Mouse (Mus musculus) neural tube, embryonic 14.5 days (tissue): ENCODE data around the gene Spata1. TPM values are rescaled to one million over a fixed set of nuclear protein-coding genes. Genes with fewer than 3 reads are reported as not detected.

Source experiments
- ATAC-seq: fragments of 200-750 bp; cut with Nextera tagmentation; 2 replicates; pipeline ENCODE4 v1.8.0; 2017; ENCODE audit warnings: low read depth, mild to moderate bottlenecking, moderate TSS enrichment, moderate library complexity
- H3K27ac ChIP-seq: fragments of 300-500 bp; sonication (generic); 2 replicates; pipeline ENCODE4 v1.5.1; 2014; ENCODE audit warnings: low read depth, mild to moderate bottlenecking, control low read depth, low read length, moderate library complexity, mixed read lengths
- H3K27me3 ChIP-seq: fragments of 300-500 bp; sonication (generic); 2 replicates; pipeline ENCODE4 v1.6.1; 2014; ENCODE audit warnings: low read length; ENCODE audit not compliant: control insufficient read depth, insufficient read depth
- H3K36me3 ChIP-seq: fragments of 300-500 bp; sonication (generic); 2 replicates; pipeline ENCODE4 v1.6.1; 2014; ENCODE audit warnings: low read length, mixed read lengths; ENCODE audit not compliant: control insufficient read depth, insufficient read depth
- H3K4me1 ChIP-seq: fragments of 300-500 bp; sonication (generic); 2 replicates; pipeline ENCODE4 v1.6.1; 2014; ENCODE audit warnings: low read length; ENCODE audit not compliant: control insufficient read depth, insufficient read depth
- H3K4me2 ChIP-seq: fragments of 300-500 bp; sonication (generic); 2 replicates; pipeline ENCODE4 v1.6.1; 2014; ENCODE audit warnings: mild to moderate bottlenecking, low read depth, low read length, control low read depth
- H3K4me3 ChIP-seq: fragments of 300-500 bp; sonication (generic); 2 replicates; pipeline ENCODE4 v1.5.1; 2014; ENCODE audit warnings: low read depth, low read length, control low read depth, mixed read lengths
- H3K9ac ChIP-seq: fragments of 300-500 bp; sonication (generic); replicated peaks from 2 replicates; pipeline ENCODE4 v1.6.1; 2014; ENCODE audit warnings: low read depth, mild to moderate bottlenecking, control low read depth, low read length, mixed read lengths
- H3K9me3 ChIP-seq: fragments of 300-500 bp; sonication (generic); 2 replicates; pipeline ENCODE4 v1.6.1; 2016; ENCODE audit warnings: low read length; ENCODE audit not compliant: control insufficient read depth
- WGBS: fragments of 180-500 bp; shearing (Covaris S2); extraction: QIAGEN DNeasy Blood & Tissue Kit; methylation state at CpG from one replicate; pipeline ENCODE4 v1.1.7; 2014; 5-methylcytosine and 5-hydroxymethylcytosine counted together
- polyA plus RNA-seq: library from polyadenylated mRNA; unstranded; fragments of >200 nt; fragmentation: Nextera tagmentation; extraction: Ambion mirVana; gene quantifications from 2 replicates; pipeline ENCODE4 v1.2.1, GENCODE M21; 2014

The Spata1 gene
- polyA plus RNA-seq, 1 experiment from 2014 or later, result 6.2 TPM

GRCm38 (mm10) chr3:146419534-146419933, 80.0 kb downstream of the Spata1 start:
- WGBS, result 89% methylated on average over 9 of the region's 9 CpGs

GRCm38 (mm10) chr3:146418901-146419300, 80.7 kb downstream of the Spata1 start:
- Histone ChIP-seq H3K9ac (no peak overlapping the region), H3K4me2 (no peak overlapping the region), H3K27me3 (no peaks in the 10 kb centered on the region), H3K9me3 (no peaks in the 10 kb centered on the region), H3K36me3 (0 out of 2 replicates have a peak, but pooled peaks cover 15% of the 10 kb centered on the region), H3K27ac (no peak overlapping the region), H3K4me1 (no peaks in the 10 kb centered on the region), H3K4me3 (no peak overlapping the region)
- ATAC-seq, result no peak
- 91% methylated on average over 7 of the region's 7 CpGs for WGBS

More at GRCm38 (mm10) chr3:146419534-146419933, 80.0 kb downstream of the Spata1 start:
- Histone ChIP-seq H3K9me3 (no peaks in the 10 kb centered on the region), H3K4me3 (no peak overlapping the region), H3K27me3 (no peaks in the 10 kb centered on the region), H3K4me2 (no peak overlapping the region), H3K4me1 (no peaks in the 10 kb centered on the region), H3K27ac (no peak overlapping the region), H3K36me3 (0 out of 2 replicates have a peak, but pooled peaks cover 15% of the 10 kb centered on the region), H3K9ac (no peak overlapping the region)
- no peak for ATAC-seq

GRCm38 (mm10) chr3:146417873-146418272, 81.7 kb downstream of the Spata1 start:
- 0 out of 2 replicates have a peak, but pooled peaks cover 11% of the 10 kb centered on the region for H3K36me3 ChIP-seq
- H3K9me3 ChIP-seq, result no peaks in the 10 kb centered on the region
- 96% methylated on average over 8 of the region's 8 CpGs for WGBS
- no peak overlapping the region for H3K4me3 ChIP-seq
- H3K27ac ChIP-seq, result no peak overlapping the region
- H3K27me3 ChIP-seq, result no peaks in the 10 kb centered on the region
- ATAC-seq, result no peak
- no peak overlapping the region for H3K4me2 ChIP-seq
- no peak overlapping the region for H3K9ac ChIP-seq
- H3K4me1 ChIP-seq, result no peaks in the 10 kb centered on the region

- no peaks in the 10 kb centered on the region for H3K27me3 ChIP-seq
- 0 out of 2 replicates have a peak, but pooled peaks cover 9% of the 10 kb centered on the region for H3K36me3 ChIP-seq
- H3K9me3 ChIP-seq, result no peaks in the 10 kb centered on the region
- no peak overlapping the region for H3K27ac ChIP-seq
- no peak overlapping the region for H3K9ac ChIP-seq
- no peaks in the 10 kb centered on the region for H3K4me1 ChIP-seq
- no peak overlapping the region for H3K4me2 ChIP-seq
- WGBS, result 95% methylated on average over 12 of the region's 12 CpGs
- ATAC-seq, result no peak
- no peak overlapping the region for H3K4me3 ChIP-seq
Observed at GRCm38 (mm10) chr3:146414555-146414954, 85.0 kb downstream of the Spata1 start.

- ATAC-seq, result no peak
- Histone ChIP-seq H3K4me2 (no peak overlapping the region), H3K27me3 (no peaks in the 10 kb centered on the region), H3K9me3 (no peaks in the 10 kb centered on the region), H3K27ac (no peak overlapping the region), H3K4me1 (no peaks in the 10 kb centered on the region), H3K4me3 (no peak overlapping the region), H3K9ac (no peak overlapping the region), H3K36me3 (0 out of 2 replicates have a peak, but pooled peaks cover 3% of the 10 kb centered on the region)
- 89% methylated on average over 4 of the region's 4 CpGs for WGBS
Observed at GRCm38 (mm10) chr3:146413992-146414391, 85.6 kb downstream of the Spata1 start.

GRCm38 (mm10) chr3:146413016-146413415, 86.5 kb downstream of the Spata1 start:
- no peak for ATAC-seq
- Histone ChIP-seq H3K4me3 (no peak overlapping the region), H3K4me2 (no peak overlapping the region), H3K9ac (no peak overlapping the region), H3K4me1 (no peaks in the 10 kb centered on the region), H3K9me3 (no peaks in the 10 kb centered on the region), H3K27me3 (no peaks in the 10 kb centered on the region), H3K36me3 (no peaks in the 10 kb centered on the region), H3K27ac (no peak overlapping the region)
- 92% methylated on average over 13 of the region's 13 CpGs for WGBS

- no peaks in the 10 kb centered on the region for H3K4me1 ChIP-seq
- ATAC-seq, result no peak
- H3K4me2 ChIP-seq, result no peak overlapping the region
- no peak overlapping the region for H3K4me3 ChIP-seq
- no peaks in the 10 kb centered on the region for H3K27me3 ChIP-seq
- 92% methylated on average over 7 of the region's 7 CpGs for WGBS
- no peaks in the 10 kb centered on the region for H3K9me3 ChIP-seq
- H3K36me3 ChIP-seq, result no peaks in the 10 kb centered on the region
- no peak overlapping the region for H3K9ac ChIP-seq
- H3K27ac ChIP-seq, result no peak overlapping the region
Observed at GRCm38 (mm10) chr3:146412480-146412879, 87.1 kb downstream of the Spata1 start.

GRCm38 (mm10) chr3:146412008-146412407, 87.5 kb downstream of the Spata1 start:
- Histone ChIP-seq H3K9me3 (no peaks in the 10 kb centered on the region), H3K27ac (no peak overlapping the region), H3K4me1 (no peaks in the 10 kb centered on the region), H3K36me3 (no peaks in the 10 kb centered on the region), H3K27me3 (no peaks in the 10 kb centered on the region), H3K9ac (no peak overlapping the region), H3K4me3 (no peak overlapping the region), H3K4me2 (no peak overlapping the region)
- ATAC-seq, result peak; percentile 38; the same call in 1 of the 2 replicates
- 78% methylated on average over 2 of the region's 2 CpGs for WGBS

- no peak for ATAC-seq
- H3K4me1 ChIP-seq, result peaks cover 15% of the 10 kb centered on the region
- no peak overlapping the region for H3K4me2 ChIP-seq
- H3K9ac ChIP-seq, result no peak overlapping the region
- no peak overlapping the region for H3K27ac ChIP-seq
- H3K4me3 ChIP-seq, result no peak overlapping the region
- no peaks in the 10 kb centered on the region for H3K27me3 ChIP-seq
- H3K9me3 ChIP-seq, result no peaks in the 10 kb centered on the region
- H3K36me3 ChIP-seq, result no peaks in the 10 kb centered on the region
- 84% methylated on average over 7 of the region's 7 CpGs for WGBS
Observed at GRCm38 (mm10) chr3:146410114-146410513, 89.4 kb downstream of the Spata1 start.
